Mouse (Mus musculus): ENCODE data around the gene Txndc9. TPM values are rescaled to one million over a fixed set of nuclear protein-coding genes. Genes with fewer than 3 reads are reported as not detected.

The Txndc9 gene
- 150 and 153 TPM in 2 replicates for polyA plus RNA-seq (2016; fragmentation: Nextera tagmentation; extraction: Ambion mirVana)

DNA sequence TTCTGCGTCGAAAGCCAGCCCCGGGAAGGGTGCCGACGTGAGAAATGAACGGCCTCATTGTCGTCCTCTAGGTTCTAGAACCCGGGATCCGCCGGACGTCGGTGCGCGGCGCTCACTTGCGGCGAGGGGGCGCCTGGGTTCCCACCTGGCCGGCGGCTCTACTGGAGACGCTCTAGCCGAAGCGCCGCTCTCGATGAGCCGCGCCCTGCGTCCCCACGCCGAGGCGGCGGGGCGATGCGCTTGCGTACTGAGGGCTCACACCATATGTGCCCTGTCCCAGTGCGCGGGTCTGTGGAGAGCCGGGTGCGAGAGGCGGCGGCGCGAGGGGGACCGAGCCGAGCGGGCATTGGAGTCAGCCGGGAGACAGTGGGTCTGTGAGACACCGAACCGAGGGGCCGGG is at the start of gene Txndc9, which contains the start of gene Eif5b:
TSS of gene Txndc9 (minus strand) at position 27 of the 400 bp plus-strand sequence.
TSS of gene Eif5b (plus strand) at position 144 of the 400 bp plus-strand sequence.
- H3K4me1 ChIP-seq, result peaks cover 20% of the 10 kb centered on the region
- under 1% methylated on average over 50 of the region's 50 CpGs for WGBS
- peak within 1 kb of the TSS; percentile 92 for H3K27ac ChIP-seq
- no peaks in the 10 kb centered on the region for H3K27me3 ChIP-seq
- no peaks in the 10 kb centered on the region for H3K9me3 ChIP-seq
- peak within 1 kb of the TSS; percentile 94 for H3K9ac ChIP-seq
- H3K4me2 ChIP-seq, result peak within 1 kb of the TSS; percentile 86
- H3K36me3 ChIP-seq (replicated peaks), result peaks cover 27% of the 10 kb centered on the region
- peak within 1 kb of the TSS; percentile 98 for H3K4me3 ChIP-seq (replicated peaks)
- peak; percentile 93 for ATAC-seq (ENCODE audit: low FRiP score)

DNA sequence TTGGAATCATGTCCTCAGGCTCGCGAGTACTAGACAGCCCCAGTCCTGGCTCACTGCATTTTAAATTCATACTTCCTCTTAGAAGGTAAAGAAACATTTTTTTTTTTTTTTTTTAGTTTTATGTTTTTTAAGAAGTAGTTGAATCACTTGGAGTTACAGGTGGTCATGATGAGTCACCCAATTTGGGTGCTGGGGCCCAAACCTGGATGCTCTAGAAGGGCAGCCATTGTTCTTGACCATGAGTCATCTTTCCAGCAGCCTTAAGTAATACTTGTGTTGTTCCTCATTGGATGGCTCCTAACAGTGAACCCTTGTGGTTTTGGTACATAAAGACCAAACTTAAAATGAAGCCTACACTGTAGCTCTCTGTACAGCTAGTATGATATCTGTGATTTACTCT is 41.2 kb upstream of the Txndc9 start:
- WGBS, result 94% methylated on average over 2 of the region's 2 CpGs
- H3K36me3 ChIP-seq (replicated peaks), result peaks cover 72% of the 10 kb centered on the region
- no peaks in the 10 kb centered on the region for H3K4me1 ChIP-seq
- no peak overlapping the region for H3K9ac ChIP-seq
- no peaks in the 10 kb centered on the region for H3K9me3 ChIP-seq
- H3K4me2 ChIP-seq, result no peak overlapping the region
- H3K27ac ChIP-seq, result no peak overlapping the region
- H3K4me3 ChIP-seq (replicated peaks), result no peak overlapping the region
- ATAC-seq (ENCODE audit: low FRiP score), result no peak
- H3K27me3 ChIP-seq, result no peaks in the 10 kb centered on the region

DNA sequence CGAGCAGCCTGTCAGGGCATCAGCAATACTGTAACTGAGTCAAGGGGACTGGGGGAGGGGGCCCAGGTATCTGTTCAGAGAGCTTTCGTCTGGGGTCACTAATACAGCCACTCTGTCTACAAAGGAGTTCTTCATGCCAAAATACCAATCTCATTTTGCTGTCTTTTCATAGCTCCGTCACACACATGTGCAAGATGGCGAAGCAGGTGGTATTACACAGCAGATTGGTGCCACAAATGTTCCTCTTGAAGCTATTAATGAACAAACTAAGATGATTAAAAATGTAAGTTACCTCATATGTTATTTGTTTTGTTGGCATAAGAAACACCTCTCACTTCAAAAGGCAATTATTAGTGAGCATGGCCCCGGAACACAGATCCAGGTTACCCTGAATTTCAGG is 39.7 kb upstream of the Txndc9 start:
- Histone ChIP-seq H3K9ac (no peak overlapping the region), H3K4me1 (no peaks in the 10 kb centered on the region), H3K4me3 (replicated peaks) (no peak overlapping the region), H3K36me3 (replicated peaks) (peaks cover 78% of the 10 kb centered on the region), H3K9me3 (no peaks in the 10 kb centered on the region), H3K4me2 (no peak overlapping the region), H3K27ac (no peak overlapping the region), H3K27me3 (no peaks in the 10 kb centered on the region)
- WGBS, result 88% methylated on average over 5 of the region's 5 CpGs
- ATAC-seq (ENCODE audit: low FRiP score), result no peak

GRCm38 (mm10) chr1:38035521-38035920 is 37.8 kb upstream of the Txndc9 start:
- H3K9me3 ChIP-seq, result no peaks in the 10 kb centered on the region
- H3K4me2 ChIP-seq, result no peak overlapping the region
- no peaks in the 10 kb centered on the region for H3K4me1 ChIP-seq
- H3K27me3 ChIP-seq, result no peaks in the 10 kb centered on the region
- no peak overlapping the region for H3K9ac ChIP-seq
- H3K27ac ChIP-seq, result no peak overlapping the region
- ATAC-seq (ENCODE audit: low FRiP score), result no peak
- no peak overlapping the region for H3K4me3 ChIP-seq (replicated peaks)
- peaks cover 64% of the 10 kb centered on the region for H3K36me3 ChIP-seq (replicated peaks)
- WGBS, result 84% methylated on average over 4 of the region's 4 CpGs

- Histone ChIP-seq H3K27me3 (no peaks in the 10 kb centered on the region), H3K27ac (no peak overlapping the region), H3K4me3 (replicated peaks) (no peak overlapping the region), H3K9me3 (no peaks in the 10 kb centered on the region), H3K9ac (no peak overlapping the region), H3K4me1 (no peaks in the 10 kb centered on the region), H3K4me2 (no peak overlapping the region), H3K36me3 (replicated peaks) (peaks cover 31% of the 10 kb centered on the region)
- 95% methylated on average over 5 of the region's 5 CpGs for WGBS
- ATAC-seq (ENCODE audit: low FRiP score), result no peak
These were observed 33.7 kb upstream of the Txndc9 start for GRCm38 (mm10) chr1:38031391-38031790.

DNA sequence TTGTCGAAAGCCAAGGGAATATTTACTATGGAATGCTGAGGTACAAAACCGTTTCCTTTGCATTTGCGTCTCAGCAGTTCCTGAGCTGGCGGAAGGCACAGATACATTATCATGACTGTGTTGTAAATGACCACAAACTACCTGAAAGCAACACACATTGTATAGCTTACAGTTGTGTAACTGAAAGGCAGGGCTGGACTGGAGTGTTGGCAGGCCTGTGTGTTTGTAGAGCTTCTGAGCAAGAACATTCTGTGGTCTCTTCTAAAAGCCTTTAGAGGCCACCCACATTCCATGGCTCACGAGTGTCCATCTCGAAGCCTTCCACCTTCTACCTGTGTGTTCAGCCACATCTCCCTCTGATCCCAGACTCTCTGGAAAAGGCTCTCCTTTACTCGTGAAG is 29.6 kb upstream of the Txndc9 start:
- peaks cover 25% of the 10 kb centered on the region for H3K36me3 ChIP-seq (replicated peaks)
- no peak overlapping the region for H3K4me3 ChIP-seq (replicated peaks)
- H3K9ac ChIP-seq, result no peak overlapping the region
- H3K4me1 ChIP-seq, result no peaks in the 10 kb centered on the region
- ATAC-seq (ENCODE audit: low FRiP score), result no peak
- no peaks in the 10 kb centered on the region for H3K27me3 ChIP-seq
- WGBS, result 95% methylated on average over 7 of the region's 7 CpGs
- no peak overlapping the region for H3K27ac ChIP-seq
- H3K9me3 ChIP-seq, result no peaks in the 10 kb centered on the region
- no peak overlapping the region for H3K4me2 ChIP-seq

DNA sequence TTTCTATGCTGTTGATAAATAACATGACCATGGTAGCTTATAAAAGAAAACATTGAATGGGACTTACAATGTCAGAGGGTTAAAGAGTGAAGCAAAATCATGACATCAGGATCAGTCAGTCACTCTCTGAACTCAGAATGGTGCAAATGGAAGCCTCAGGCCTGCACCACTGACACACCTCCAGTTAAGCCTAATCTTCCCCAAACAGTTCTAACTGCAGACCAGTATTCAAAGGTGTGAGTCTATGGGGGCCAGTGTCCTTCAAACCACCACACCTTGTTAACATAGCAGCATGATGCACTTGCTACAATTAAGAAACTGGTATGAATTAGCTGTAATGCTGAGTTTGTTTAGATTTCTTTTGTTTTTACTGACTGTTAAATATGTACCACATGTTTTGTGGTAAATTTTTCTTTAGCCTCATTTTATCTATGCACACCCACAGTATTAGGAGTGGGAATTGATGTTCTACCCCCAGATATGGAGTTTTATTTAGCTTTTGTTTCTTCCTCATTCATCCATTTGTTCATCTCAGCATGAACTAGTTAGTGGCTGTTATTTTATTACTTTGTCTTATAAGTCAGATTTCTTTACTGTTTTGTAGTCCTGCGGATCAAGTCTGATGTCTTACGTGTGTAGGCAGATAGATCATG is 17.0 kb upstream of the Txndc9 start:
- Histone ChIP-seq H3K36me3 (replicated peaks) (peaks cover 17% of the 10 kb centered on the region), H3K4me1 (no peaks in the 10 kb centered on the region), H3K9ac (no peak overlapping the region), H3K27ac (no peak overlapping the region), H3K4me2 (no peak overlapping the region), H3K27me3 (no peaks in the 10 kb centered on the region), H3K4me3 (replicated peaks) (no peak overlapping the region), H3K9me3 (no peaks in the 10 kb centered on the region)
- 96% methylated on average over 2 of the region's 2 CpGs for WGBS
- no peak for ATAC-seq (ENCODE audit: low FRiP score)

GRCm38 (mm10) chr1:38012509-38012908 is 14.8 kb upstream of the Txndc9 start:
- H3K4me1 ChIP-seq, result no peaks in the 10 kb centered on the region
- no peak overlapping the region for H3K4me3 ChIP-seq (replicated peaks)
- no peak overlapping the region for H3K9ac ChIP-seq
- no peak overlapping the region for H3K27ac ChIP-seq
- no peak overlapping the region for H3K4me2 ChIP-seq
- H3K9me3 ChIP-seq, result no peaks in the 10 kb centered on the region
- no peak for ATAC-seq (ENCODE audit: low FRiP score)
- H3K36me3 ChIP-seq (replicated peaks), result no peaks in the 10 kb centered on the region
- H3K27me3 ChIP-seq, result no peaks in the 10 kb centered on the region

DNA sequence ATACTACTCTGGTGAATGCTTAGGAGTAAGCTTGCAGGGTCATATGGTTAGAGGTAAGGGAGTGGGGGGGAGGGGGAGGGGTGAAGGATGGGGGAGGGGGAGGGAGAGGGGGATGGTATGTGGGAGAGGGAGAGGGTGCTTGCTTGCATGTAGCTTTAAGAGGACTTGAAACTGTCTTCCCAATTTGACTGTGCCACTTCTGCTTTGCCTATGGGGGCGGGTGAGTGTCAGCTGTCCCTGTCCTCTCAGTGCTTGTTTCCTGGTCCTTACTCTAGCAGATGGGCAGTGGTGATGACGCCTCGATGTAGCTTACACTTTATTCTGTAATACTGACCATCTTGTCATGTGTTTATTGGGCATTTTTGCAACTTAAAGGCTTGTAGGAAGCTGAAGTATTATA is 14.4 kb upstream of the Txndc9 start:
- H3K4me1 ChIP-seq, result no peaks in the 10 kb centered on the region
- no peak overlapping the region for H3K27ac ChIP-seq
- no peak overlapping the region for H3K4me3 ChIP-seq (replicated peaks)
- no peak overlapping the region for H3K9ac ChIP-seq
- no peak for ATAC-seq (ENCODE audit: low FRiP score)
- H3K27me3 ChIP-seq, result no peaks in the 10 kb centered on the region
- no peaks in the 10 kb centered on the region for H3K36me3 ChIP-seq (replicated peaks)
- WGBS, result 93% methylated on average over 3 of the region's 3 CpGs
- no peaks in the 10 kb centered on the region for H3K9me3 ChIP-seq
- no peak overlapping the region for H3K4me2 ChIP-seq

- no peak overlapping the region for H3K27ac ChIP-seq
- H3K27me3 ChIP-seq, result no peaks in the 10 kb centered on the region
- H3K36me3 ChIP-seq (replicated peaks), result no peaks in the 10 kb centered on the region
- no peak overlapping the region for H3K9ac ChIP-seq
- no peak overlapping the region for H3K4me3 ChIP-seq (replicated peaks)
- ATAC-seq (ENCODE audit: low FRiP score), result no peak
- WGBS, result 86% methylated on average over 6 of the region's 6 CpGs
- no peaks in the 10 kb centered on the region for H3K4me1 ChIP-seq
- no peaks in the 10 kb centered on the region for H3K9me3 ChIP-seq
- no peak overlapping the region for H3K4me2 ChIP-seq
These were observed 14.0 kb upstream of the Txndc9 start for GRCm38 (mm10) chr1:38011647-38012046.

- Histone ChIP-seq H3K9ac (no peak overlapping the region), H3K9me3 (no peaks in the 10 kb centered on the region), H3K27me3 (no peaks in the 10 kb centered on the region), H3K4me1 (no peaks in the 10 kb centered on the region), H3K4me2 (no peak overlapping the region), H3K27ac (no peak overlapping the region), H3K4me3 (replicated peaks) (no peak overlapping the region), H3K36me3 (replicated peaks) (no peaks in the 10 kb centered on the region)
- no peak for ATAC-seq (ENCODE audit: low FRiP score)
- 83% methylated on average over 3 of the region's 3 CpGs for WGBS
These were observed 9.0 kb upstream of the Txndc9 start for GRCm38 (mm10) chr1:38006741-38007140.

GRCm38 (mm10) chr1:38003046-38003445 is 5.4 kb upstream of the Txndc9 start:
- no peaks in the 10 kb centered on the region for H3K36me3 ChIP-seq (replicated peaks)
- H3K4me3 ChIP-seq (replicated peaks), result no peak overlapping the region
- no peak overlapping the region for H3K27ac ChIP-seq
- no peak overlapping the region for H3K9ac ChIP-seq
- ATAC-seq (ENCODE audit: low FRiP score), result no peak
- WGBS, result 91% methylated on average over 3 of the region's 3 CpGs
- H3K27me3 ChIP-seq, result no peaks in the 10 kb centered on the region
- H3K9me3 ChIP-seq, result no peaks in the 10 kb centered on the region
- no peak overlapping the region for H3K4me2 ChIP-seq
- peaks cover 13% of the 10 kb centered on the region for H3K4me1 ChIP-seq

GRCm38 (mm10) chr1:38001956-38002355 is 4.3 kb upstream of the Txndc9 start:
- no peak overlapping the region for H3K4me3 ChIP-seq (replicated peaks)
- H3K4me2 ChIP-seq, result no peak overlapping the region
- peaks cover 13% of the 10 kb centered on the region for H3K4me1 ChIP-seq
- no peaks in the 10 kb centered on the region for H3K27me3 ChIP-seq
- no peaks in the 10 kb centered on the region for H3K36me3 ChIP-seq (replicated peaks)
- no peaks in the 10 kb centered on the region for H3K9me3 ChIP-seq
- 96% methylated on average over 9 of the region's 9 CpGs for WGBS
- H3K9ac ChIP-seq, result no peak overlapping the region
- no peak overlapping the region for H3K27ac ChIP-seq
- no peak for ATAC-seq (ENCODE audit: low FRiP score)
